Mouse (Mus musculus) erythroblast, embryonic 14.5 days (primary cell): ENCODE data around the gene St6galnac3.

Experiments used
- GATA1 ChIP-seq: IDR thresholded peaks from 2 replicates; pipeline ENCODE4 v1.6.1; 2012; ENCODE audit warnings: low read length, inconsistent platforms, mixed read lengths
- TAL1 ChIP-seq: IDR thresholded peaks from 3 replicates; pipeline ENCODE4 v1.6.1; 2012; ENCODE audit warnings: low read length, inconsistent platforms, mixed read lengths

- TF ChIP-seq GATA1, result no peak
- TF ChIP-seq TAL1, result no peak
Measured at GRCm38 (mm10) chr3:153606331-153606730, 118.6 kb downstream of the St6galnac3 start.
